ENCODE assay signal across 11 mouse cellular contexts in genomic region chr11:72434963-72435693, GRCm38 (mm10). TPM values are rescaled to one million over a fixed set of nuclear protein-coding genes. Genes with fewer than 3 reads are reported as not detected.
DNase-seq lines count a peak whose midpoint lies in the region; ATAC-seq and TF ChIP-seq lines count a peak whose summit lies in the region.
"Had no signal": no experiment of that assay in that cellular context is flagged by ENCODE, and none has a peak within 500 bp of the region (broad histone marks: within the 10 kb centered on the region; RNA-seq: fewer than 3 reads in every experiment).

Gene Ggt6, plus strand, starts transcription at chr11:72435526.

- H3K4me3 ChIP-seq in lung, embryonic 14.5 days (ENCODE audit: low read depth, low read length), result no peak within 1 kb of the TSS
- H3K4me3 ChIP-seq in kidney, adult 2 months (ENCODE audit: insufficient read depth, low read depth, low read length), result peak within 1 kb of the TSS; percentile 9
- H3K4me3 ChIP-seq in forebrain, embryonic 10.5 days, result no peak within 1 kb of the TSS

- peak; percentile 44 for ATAC-seq in lung, embryonic 14.5 days (ENCODE audit: insufficient read depth)
- ATAC-seq in activated CD4-positive, CD25-positive, alpha-beta regulatory T cell, adult 4 months, result no peak
- ATAC-seq: hindbrain, embryonic 16.5 days had no signal

- H3K27me3 ChIP-seq in lung, embryonic 14.5 days (ENCODE audit: insufficient read depth, low read length), result no peaks in the 10 kb centered on the region
- no peaks in the 10 kb centered on the region for H3K27me3 ChIP-seq in kidney, adult 2 months (replicated peaks; ENCODE audit: control insufficient read depth, insufficient read depth, low read length)
- no peaks in the 10 kb centered on the region for H3K27me3 ChIP-seq in forebrain, embryonic 10.5 days (ENCODE audit: poor library complexity, severe bottlenecking)

- no peak within 1 kb of the TSS for H3K9ac ChIP-seq in lung, embryonic 14.5 days

- H3K27ac ChIP-seq in lung, embryonic 14.5 days (ENCODE audit: low read depth), result no peak within 1 kb of the TSS
- peak within 1 kb of the TSS; percentile 52 for H3K27ac ChIP-seq in kidney, adult 2 months (ENCODE audit: insufficient read depth, low read depth, low read length)
- no peak within 1 kb of the TSS for H3K27ac ChIP-seq in forebrain, embryonic 10.5 days
- H3K27ac ChIP-seq: macrophage had no signal

- H3K4me2 ChIP-seq in lung, embryonic 14.5 days, result no peak within 1 kb of the TSS

- no peak for TF ChIP-seq CTCF in lung, embryonic 14.5 days (IDR thresholded peaks at IDR 0.05; ENCODE audit: low read depth)
- no peak for TF ChIP-seq CTCF in kidney, adult 2 months (conservative IDR thresholded peaks at IDR 0.05; ENCODE audit: insufficient read depth, insufficient read length, low read depth, low read length)

- TF ChIP-seq POLR2A in kidney, adult 2 months (IDR thresholded peaks at IDR 0.05; ENCODE audit: low read depth, low read length), result no peak

- WGBS in lung, embryonic 14.5 days, result 60% methylated on average over 11 of the region's 11 CpGs
- WGBS in kidney, adult 2 months, result 38% methylated on average over 11 of the region's 11 CpGs
- 74% methylated on average over 11 of the region's 11 CpGs for WGBS in forebrain, embryonic 10.5 days

- H3K9me3 ChIP-seq in lung, embryonic 14.5 days (ENCODE audit: low read depth, low read length), result no peaks in the 10 kb centered on the region
- H3K9me3 ChIP-seq in forebrain, embryonic 10.5 days, result no peaks in the 10 kb centered on the region

- no peaks in the 10 kb centered on the region for H3K36me3 ChIP-seq in lung, embryonic 14.5 days (ENCODE audit: insufficient read depth)
- H3K36me3 ChIP-seq in kidney, adult 2 months (ENCODE audit: control insufficient read depth, insufficient read depth, low read length), result no peaks in the 10 kb centered on the region
- no peaks in the 10 kb centered on the region for H3K36me3 ChIP-seq in forebrain, embryonic 10.5 days (replicated peaks)

- DNase-seq in lung, embryonic 14.5 days, result peak; percentile 47
- DNase-seq in lung, postnatal 14 days, result no peak
- DNase-seq in adrenal gland, postnatal 10 days, result peak; percentile 77
- peak; percentile 95 for DNase-seq in kidney, adult 2 months
- peak; percentile 6 to 24 for DNase-seq in lung, postnatal 4 days
- no peak for DNase-seq in cerebellum, adult 9-11 months
- no peak for DNase-seq in forebrain, embryonic 10.5 days (ENCODE audit: extremely low spot score, low spot score)
- DNase-seq: cerebellum, postnatal 14 days had no signal

- peaks cover 9% of the 10 kb centered on the region; the same call in 1 of the 2 replicates for H3K4me1 ChIP-seq in lung, embryonic 14.5 days (ENCODE audit: insufficient read depth)
- peaks cover 21% of the 10 kb centered on the region for H3K4me1 ChIP-seq in kidney, adult 2 months (ENCODE audit: control insufficient read depth, insufficient read depth, low read length)
- peaks cover 20% of the 10 kb centered on the region for H3K4me1 ChIP-seq in forebrain, embryonic 10.5 days

RNA-seq across cellular contexts. Expression of gene Ggt6, which starts in this region (rescaled TPM):
- not detected in 2 replicates for polyA plus RNA-seq in lung, embryonic 14.5 days (2014; fragmentation: Nextera tagmentation; extraction: Ambion mirVana)
- 1 to 10 TPM; 2.7 to 3.5 TPM for total RNA-seq in adrenal gland, postnatal 10 days (2021)
- polyA plus RNA-seq in kidney, adult 2 months (2012; rRNA removed), result 24.3 and 29.3 TPM in 2 replicates
- not detected in 2 replicates for polyA plus RNA-seq in forebrain, embryonic 10.5 days (2016; fragmentation: Nextera tagmentation; extraction: Ambion mirVana)
- polyA plus RNA-seq in activated CD4-positive, CD25-positive, alpha-beta regulatory T cell, adult 4 months (2017; shearing (Covaris generic)), result not detected
- polyA plus RNA-seq: hindbrain, embryonic 16.5 days; macrophage had no signal

Comparison
In these comparisons a context has a peak if more than half of its experiments do, and no peak if none do; other contexts are left out.
1. RNA of gene Ggt6 (polyA plus RNA-seq): 24.3 to 29.3 TPM in kidney, adult 2 months; not detected in activated CD4-positive, CD25-positive, alpha-beta regulatory T cell, adult 4 months, not detected in forebrain, embryonic 10.5 days and not detected in lung, embryonic 14.5 days; every median in the first group is over 10 times any median in the second.
2. DNase-seq: peak in adrenal gland, postnatal 10 days (single experiment), kidney, adult 2 months (single experiment) and lung, postnatal 4 days (2 of 2); none in lung, postnatal 14 days (single experiment), cerebellum, adult 9-11 months (single experiment) and forebrain, embryonic 10.5 days (single experiment).
3. Peak in DNase-seq and ATAC-seq in lung, embryonic 14.5 days; RNA of the gene not detected or under 1 TPM.